Mouse (Mus musculus) splenic B cell, adult 2 months (primary cell): Measurements from ENCODE around the gene Aqp1.

Experiments used
- DNase-seq: peaks from one replicate; pipeline ENCODE4 v3.0.0-alpha.2; 2011; ENCODE audit warnings: low read depth, low spot score
- H3K27me3 ChIP-seq: 2 replicates; pipeline ENCODE4 v1.6.1; 2012; ENCODE audit warnings: mild to moderate bottlenecking, low read length, moderate library complexity, mixed read lengths; ENCODE audit not compliant: control insufficient read depth, poor library complexity, insufficient read depth, severe bottlenecking
- H3K36me3 ChIP-seq: 2 replicates; pipeline ENCODE4 v1.6.1; 2012; ENCODE audit warnings: mild to moderate bottlenecking, low read length, moderate library complexity, mixed read lengths; ENCODE audit not compliant: control insufficient read depth, poor library complexity, insufficient read depth, severe bottlenecking

Aqp1 gene

GRCm38 (mm10) chr6:55322980-55323379 lies 13.3 kb upstream of the Aqp1 start:
- no peaks in the 10 kb centered on the region for H3K36me3 ChIP-seq
- DNase-seq = no peak
- H3K27me3 ChIP-seq = no peaks in the 10 kb centered on the region

- no peaks in the 10 kb centered on the region for H3K36me3 ChIP-seq
- H3K27me3 ChIP-seq = no peaks in the 10 kb centered on the region
- DNase-seq = no peak
Observed at GRCm38 (mm10) chr6:55323908-55324634, 12.2 kb upstream of the Aqp1 start.

- H3K27me3 ChIP-seq = no peaks in the 10 kb centered on the region
- H3K36me3 ChIP-seq = no peaks in the 10 kb centered on the region
- no peak for DNase-seq
Observed at GRCm38 (mm10) chr6:55324785-55325184, 11.4 kb upstream of the Aqp1 start.

GRCm38 (mm10) chr6:55326299-55326698 lies 9.9 kb upstream of the Aqp1 start:
- no peak for DNase-seq

GRCm38 (mm10) chr6:55327326-55327725 lies 8.9 kb upstream of the Aqp1 start:
- no peak for DNase-seq
- H3K36me3 ChIP-seq = no peaks in the 10 kb centered on the region

More at GRCm38 (mm10) chr6:55326299-55326698, 9.9 kb upstream of the Aqp1 start:
- Histone ChIP-seq H3K27me3 (no peaks in the 10 kb centered on the region), H3K36me3 (no peaks in the 10 kb centered on the region)

GRCm38 (mm10) chr6:55328179-55328578 lies 8.1 kb upstream of the Aqp1 start:
- Histone ChIP-seq H3K36me3 (no peaks in the 10 kb centered on the region), H3K27me3 (no peaks in the 10 kb centered on the region)
- DNase-seq = no peak

More at GRCm38 (mm10) chr6:55327326-55327725, 8.9 kb upstream of the Aqp1 start:
- no peaks in the 10 kb centered on the region for H3K27me3 ChIP-seq

GRCm38 (mm10) chr6:55331315-55331714 lies 4.9 kb upstream of the Aqp1 start:
- no peak for DNase-seq
- Histone ChIP-seq H3K36me3 (no peaks in the 10 kb centered on the region), H3K27me3 (no peaks in the 10 kb centered on the region)

- H3K27me3 ChIP-seq = no peaks in the 10 kb centered on the region
- no peaks in the 10 kb centered on the region for H3K36me3 ChIP-seq
- DNase-seq = no peak
Observed at GRCm38 (mm10) chr6:55332100-55332772, 4.0 kb upstream of the Aqp1 start.

GRCm38 (mm10) chr6:55332773-55333109 lies 3.5 kb upstream of the Aqp1 start:
- H3K27me3 ChIP-seq = no peaks in the 10 kb centered on the region
- DNase-seq = no peak
- no peaks in the 10 kb centered on the region for H3K36me3 ChIP-seq

GRCm38 (mm10) chr6:55337242-55337641 lies 1.0 kb downstream of the Aqp1 start:
- no peak for DNase-seq
- Histone ChIP-seq H3K36me3 (no peaks in the 10 kb centered on the region), H3K27me3 (no peaks in the 10 kb centered on the region)

- H3K36me3 ChIP-seq = no peaks in the 10 kb centered on the region
- no peaks in the 10 kb centered on the region for H3K27me3 ChIP-seq
Observed at GRCm38 (mm10) chr6:55338077-55338476, 1.8 kb downstream of the Aqp1 start.

GRCm38 (mm10) chr6:55338934-55339825 lies 2.9 kb downstream of the Aqp1 start:
- no peaks in the 10 kb centered on the region for H3K27me3 ChIP-seq
- no peaks in the 10 kb centered on the region for H3K36me3 ChIP-seq
- DNase-seq = no peak

More at GRCm38 (mm10) chr6:55338077-55338476, 1.8 kb downstream of the Aqp1 start:
- DNase-seq = no peak

GRCm38 (mm10) chr6:55341688-55342087 lies 5.5 kb downstream of the Aqp1 start:
- H3K27me3 ChIP-seq = no peaks in the 10 kb centered on the region
- no peak for DNase-seq
- H3K36me3 ChIP-seq = no peaks in the 10 kb centered on the region

- H3K27me3 ChIP-seq = no peaks in the 10 kb centered on the region
- H3K36me3 ChIP-seq = no peaks in the 10 kb centered on the region
- DNase-seq = no peak
Observed at GRCm38 (mm10) chr6:55342328-55342727, 6.1 kb downstream of the Aqp1 start.

- H3K27me3 ChIP-seq = no peaks in the 10 kb centered on the region
- H3K36me3 ChIP-seq = no peaks in the 10 kb centered on the region
- no peak for DNase-seq
Observed at GRCm38 (mm10) chr6:55343446-55343845, 7.2 kb downstream of the Aqp1 start.
